Mouse (Mus musculus) megakaryocyte, embryonic 14.5 days (primary cell): ENCODE data around the gene Trim28.

Experiments used
- FLI1 ChIP-seq: IDR thresholded peaks from 2 replicates; pipeline ENCODE4 v1.6.1; 2012; ENCODE audit warnings: low read length, inconsistent platforms, mixed read lengths
- GATA1 ChIP-seq: IDR thresholded peaks from 3 replicates; pipeline ENCODE4 v1.6.1; 2012; ENCODE audit warnings: mixed read lengths, low read length, inconsistent platforms, borderline replicate concordance

- TF ChIP-seq GATA1 (no peak), FLI1 (no peak)
Observed at GRCm38 (mm10) chr7:12958948-12959347, 40.0 kb upstream of the Trim28 start.
